Comparison of ENCODE assay signal across 8 mouse cellular contexts in the genomic region with DNA sequence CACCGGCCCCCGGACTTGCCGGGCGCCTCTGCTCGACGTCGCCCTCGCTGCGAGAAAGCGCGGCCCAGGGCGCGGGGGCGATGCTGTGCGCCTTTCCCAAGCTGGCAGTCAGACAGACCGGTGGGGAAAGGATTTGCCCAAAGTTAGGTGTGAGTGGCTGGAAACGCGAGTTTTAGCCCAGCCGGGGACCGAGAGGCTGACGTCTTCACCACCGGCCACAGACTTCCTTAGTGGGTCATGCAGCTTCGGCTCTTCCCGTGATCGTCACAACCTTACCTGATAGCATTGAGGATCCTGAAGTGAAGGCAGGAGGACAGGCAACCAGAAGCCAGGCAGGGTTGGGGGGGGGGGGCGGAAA. TPM values are rescaled to one million over a fixed set of nuclear protein-coding genes. Genes with fewer than 3 reads are reported as not detected.
DNase-seq lines count a peak whose midpoint lies in the region; ATAC-seq and TF ChIP-seq lines count a peak whose summit lies in the region.

No protein-coding gene starts in this region.

- no peaks in the 10 kb centered on the region for H3K9me3 ChIP-seq in forebrain, embryonic 10.5 days
- no peaks in the 10 kb centered on the region for H3K9me3 ChIP-seq in limb, embryonic 13.5 days
- no peaks in the 10 kb centered on the region for H3K9me3 ChIP-seq in midbrain, embryonic 16.5 days (replicated peaks; ENCODE audit: control insufficient read depth, low read length, poor library complexity, severe bottlenecking)

- in situ Hi-C loops in Patski (cut with MboI; ENCODE audit: low pct_unique_long_range_greater_than_20kb), result no loop called here

- peaks cover 20% of the 10 kb centered on the region for H3K4me1 ChIP-seq in forebrain, embryonic 10.5 days
- peaks cover 22% of the 10 kb centered on the region for H3K4me1 ChIP-seq in limb, embryonic 13.5 days
- peaks cover 18% of the 10 kb centered on the region for H3K4me1 ChIP-seq in midbrain, embryonic 16.5 days (ENCODE audit: control insufficient read depth, insufficient read depth, low read length)

- TF ChIP-seq CTCF in Patski (IDR thresholded peaks at IDR 0.05), result no peak

- peak overlapping the region; percentile 93 for H3K9ac ChIP-seq in limb, embryonic 13.5 days
- peak overlapping the region; percentile 80 for H3K9ac ChIP-seq in midbrain, embryonic 16.5 days (ENCODE audit: low read depth, low read length)

- ATAC-seq in Patski, result peak; percentile 29
- ATAC-seq in limb, embryonic 13.5 days (ENCODE audit: low FRiP score, low read depth), result no peak
- peak; percentile 36 for ATAC-seq in midbrain, embryonic 16.5 days

- H3K4me2 ChIP-seq in limb, embryonic 13.5 days (replicated peaks), result peak overlapping the region; percentile 85
- H3K4me2 ChIP-seq in midbrain, embryonic 16.5 days (ENCODE audit: low read length), result peak overlapping the region; percentile 86

- peak; percentile 11 to 36 for DNase-seq in layer of hippocampus, postnatal 25 days (ENCODE audit: extremely low spot score in 1 of 2, low spot score in 1 of 2)
- DNase-seq in layer of hippocampus, postnatal 36 days, result no peak
- no peak for DNase-seq in Patski (ENCODE audit: low read depth, low spot score)
- no peak for DNase-seq in forebrain, embryonic 10.5 days (ENCODE audit: extremely low spot score, low spot score)
- no peak for DNase-seq in adrenal gland, postnatal 10 days
- no peak for DNase-seq in gastrocnemius, postnatal 4 days (ENCODE audit: low spot score in 2 of 2)

- WGBS in forebrain, embryonic 10.5 days, result under 1% methylated on average over 26 of the region's 26 CpGs
- WGBS in limb, embryonic 13.5 days, result 3% methylated on average over 26 of the region's 26 CpGs
- WGBS in midbrain, embryonic 16.5 days, result 2% methylated on average over 25 of the region's 26 CpGs

- peaks cover 34% of the 10 kb centered on the region for H3K36me3 ChIP-seq in forebrain, embryonic 10.5 days (replicated peaks)
- peaks cover 34% of the 10 kb centered on the region for H3K36me3 ChIP-seq in limb, embryonic 13.5 days
- peaks cover 8% of the 10 kb centered on the region for H3K36me3 ChIP-seq in midbrain, embryonic 16.5 days (ENCODE audit: control insufficient read depth, insufficient read depth, low read length)

- CTCF ChIA-PET in Patski (lab: Charles Lee), result interaction anchor here (0.8 kb wide), 1 partner anchor 23 kb away, joined by 4 read pairs; no protein-coding TSS in a partner anchor

- H3K27ac ChIP-seq in forebrain, embryonic 10.5 days, result peak overlapping the region; percentile 89
- H3K27ac ChIP-seq in limb, embryonic 13.5 days, result 0 out of 2 replicates have a peak overlapping the region, but pooled peaks have one; percentile 22
- peak overlapping the region; percentile 68 for H3K27ac ChIP-seq in midbrain, embryonic 16.5 days (ENCODE audit: low read length)

- POLR2A ChIA-PET in Patski (lab: Charles Lee), result interaction anchor here (0.6 to 1.1 kb wide), 5 partner anchors 8 to 187 kb away, joined by 3 to 6 read pairs (median 3); no protein-coding TSS in a partner anchor

- H3K27me3 ChIP-seq in Patski, result no peaks in the 10 kb centered on the region
- no peaks in the 10 kb centered on the region for H3K27me3 ChIP-seq in forebrain, embryonic 10.5 days (ENCODE audit: poor library complexity, severe bottlenecking)
- no peaks in the 10 kb centered on the region for H3K27me3 ChIP-seq in limb, embryonic 13.5 days
- H3K27me3 ChIP-seq in midbrain, embryonic 16.5 days (ENCODE audit: control insufficient read depth, insufficient read depth, low read depth, low read length), result no peaks in the 10 kb centered on the region

- peak overlapping the region; percentile 99 for H3K4me3 ChIP-seq in forebrain, embryonic 10.5 days
- H3K4me3 ChIP-seq in limb, embryonic 13.5 days, result peak overlapping the region; percentile 93
- H3K4me3 ChIP-seq in midbrain, embryonic 16.5 days (ENCODE audit: low read depth, low read length), result peak overlapping the region; percentile 95

RNA-seq across cellular contexts. Expression of gene Brap, which starts 0.5 kb away (rescaled TPM):
- total RNA-seq in layer of hippocampus, postnatal 25 days (2021), result 10 to 100 TPM; 63.2 to 63.6 TPM
- total RNA-seq in layer of hippocampus, postnatal 36 days (2021), result 10 to 100 TPM; 63.6 to 65.5 TPM
- 65.3 TPM for polyA plus RNA-seq in Patski (2021)
- 33.9 and 39.7 TPM in 2 replicates for polyA plus RNA-seq in forebrain, embryonic 10.5 days (2016; fragmentation: Nextera tagmentation; extraction: Ambion mirVana)
- 43.2 and 43.9 TPM in 2 replicates for polyA plus RNA-seq in limb, embryonic 13.5 days (2015; fragmentation: Nextera tagmentation; extraction: Ambion mirVana)
- polyA plus RNA-seq in midbrain, embryonic 16.5 days (2015; fragmentation: Nextera tagmentation; extraction: Ambion mirVana), result 43.3 and 44.5 TPM in 2 replicates
- 10 to 100 TPM; 57.2 to 62.6 TPM for total RNA-seq in adrenal gland, postnatal 10 days (2021)
- 10 to 100 TPM; 27.4 to 31.0 TPM for total RNA-seq in gastrocnemius, postnatal 4 days (2021)

RNA-seq across cellular contexts. Expression of gene Acad10, which starts 0.6 kb away (rescaled TPM):
- 1 to 10 TPM; 3.1 to 3.9 TPM for total RNA-seq in layer of hippocampus, postnatal 25 days (2021)
- total RNA-seq in layer of hippocampus, postnatal 36 days (2021), result 1 to 10 TPM; 3.7 to 4.1 TPM
- polyA plus RNA-seq in Patski (2021), result 34.7 TPM
- polyA plus RNA-seq in forebrain, embryonic 10.5 days (2016; fragmentation: Nextera tagmentation; extraction: Ambion mirVana), result 2.0 TPM in 2 replicates
- 2.2 and 2.3 TPM in 2 replicates for polyA plus RNA-seq in limb, embryonic 13.5 days (2015; fragmentation: Nextera tagmentation; extraction: Ambion mirVana)
- polyA plus RNA-seq in midbrain, embryonic 16.5 days (2015; fragmentation: Nextera tagmentation; extraction: Ambion mirVana), result 1.7 and 2.1 TPM in 2 replicates
- total RNA-seq in adrenal gland, postnatal 10 days (2021), result 10 to 100 TPM; 38.6 to 43.6 TPM
- 1 to 10 TPM; 6.6 to 6.8 TPM for total RNA-seq in gastrocnemius, postnatal 4 days (2021)

RNA-seq across cellular contexts. Expression of gene Acad12, which starts 42.1 kb away (rescaled TPM):
- 1 to 10 TPM; 6.0 to 7.6 TPM for total RNA-seq in layer of hippocampus, postnatal 25 days (2021)
- total RNA-seq in layer of hippocampus, postnatal 36 days (2021), result 1 to 10 TPM; 6.8 to 7.8 TPM
- 29.8 TPM for polyA plus RNA-seq in Patski (2021)
- polyA plus RNA-seq in forebrain, embryonic 10.5 days (2016; fragmentation: Nextera tagmentation; extraction: Ambion mirVana), result 2.7 and 3.0 TPM in 2 replicates
- polyA plus RNA-seq in limb, embryonic 13.5 days (2015; fragmentation: Nextera tagmentation; extraction: Ambion mirVana), result 2.1 and 3.2 TPM in 2 replicates
- polyA plus RNA-seq in midbrain, embryonic 16.5 days (2015; fragmentation: Nextera tagmentation; extraction: Ambion mirVana), result 1.4 and 1.9 TPM in 2 replicates
- total RNA-seq in adrenal gland, postnatal 10 days (2021), result 10 to 100 TPM; 20.1 to 24.0 TPM
- 10 to 100 TPM; 10.6 to 11.5 TPM for total RNA-seq in gastrocnemius, postnatal 4 days (2021)

RNA-seq across cellular contexts. Expression of gene Atxn2, which starts 50.3 kb away (rescaled TPM):
- total RNA-seq in layer of hippocampus, postnatal 25 days (2021), result 100 to 1,000 TPM; 197 to 244 TPM
- total RNA-seq in layer of hippocampus, postnatal 36 days (2021), result 100 to 1,000 TPM; 184 to 240 TPM
- 209 TPM for polyA plus RNA-seq in Patski (2021)
- polyA plus RNA-seq in forebrain, embryonic 10.5 days (2016; fragmentation: Nextera tagmentation; extraction: Ambion mirVana), result 41.0 and 41.1 TPM in 2 replicates
- 54.9 and 64.1 TPM in 2 replicates for polyA plus RNA-seq in limb, embryonic 13.5 days (2015; fragmentation: Nextera tagmentation; extraction: Ambion mirVana)
- 60.1 and 65.5 TPM in 2 replicates for polyA plus RNA-seq in midbrain, embryonic 16.5 days (2015; fragmentation: Nextera tagmentation; extraction: Ambion mirVana)
- 100 to 1,000 TPM; 156 to 219 TPM for total RNA-seq in adrenal gland, postnatal 10 days (2021)
- total RNA-seq in gastrocnemius, postnatal 4 days (2021), result 100 to 1,000 TPM; 143 to 152 TPM

Comparison
In these comparisons a context has a peak if more than half of its experiments do, and no peak if none do; other contexts are left out.
1. DNase-seq: peak in layer of hippocampus, postnatal 25 days (2 of 2); none in layer of hippocampus, postnatal 36 days (0 of 2), Patski (single experiment), forebrain, embryonic 10.5 days (single experiment), adrenal gland, postnatal 10 days (single experiment) and gastrocnemius, postnatal 4 days (0 of 2).
2. H3K27ac ChIP-seq: peak in every context shown above with its lines; median percentile 89 in forebrain, embryonic 10.5 days; 68 in midbrain, embryonic 16.5 days; 22 in limb, embryonic 13.5 days.
3. RNA of gene Acad10, which starts 0.6 kb away (total RNA-seq): 38.6 to 43.6 TPM in adrenal gland, postnatal 10 days; 6.6 to 6.8 TPM in gastrocnemius, postnatal 4 days, 3.7 to 4.1 TPM in layer of hippocampus, postnatal 36 days and 3.1 to 3.9 TPM in layer of hippocampus, postnatal 25 days; every median in the first group is over 4 times any median in the second.
4. Peak in every context shown above with its lines, with median percentiles within 50 percentile points of each other: H3K4me3 ChIP-seq.